Mouse (Mus musculus): ENCODE results near the gene Pnldc1. TPM values are rescaled to one million over a fixed set of nuclear protein-coding genes. Genes with fewer than 3 reads are reported as not detected.

The Pnldc1 gene
- polyA plus RNA-seq, 1 experiment from 2014 or later, result 0.75 TPM

DNA sequence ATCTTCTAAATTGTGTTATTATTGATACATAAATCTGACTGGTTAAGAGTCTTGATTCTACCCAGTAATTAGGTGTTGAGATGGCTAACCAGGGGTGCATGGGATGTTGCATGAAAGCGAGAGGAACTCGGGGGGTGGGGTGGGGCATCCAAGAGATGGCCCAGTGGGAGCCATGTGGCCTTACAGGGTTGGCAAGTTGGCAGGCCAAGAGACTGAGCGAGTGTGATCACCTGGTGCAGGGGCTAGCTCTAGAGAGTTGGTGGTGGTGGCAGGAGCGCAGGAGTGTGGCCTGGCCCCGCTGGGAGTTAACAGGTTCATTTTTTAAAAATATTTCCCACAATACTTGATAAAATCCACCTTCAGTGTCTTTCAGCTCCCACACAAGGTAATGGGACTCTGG lies 12.4 kb downstream of the Pnldc1 start:
- Histone ChIP-seq H3K27ac (ENCODE audit: low read length) (no peak overlapping the region), H3K27me3 (replicated peaks; ENCODE audit: insufficient read depth, low read length) (no peaks in the 10 kb centered on the region), H3K36me3 (ENCODE audit: insufficient read depth, low read length) (no peaks in the 10 kb centered on the region), H3K4me2 (replicated peaks; ENCODE audit: low read depth, low read length) (no peak overlapping the region), H3K9me3 (ENCODE audit: low read length) (no peaks in the 10 kb centered on the region), H3K4me3 (ENCODE audit: low read depth, low read length) (no peak overlapping the region), H3K4me1 (ENCODE audit: insufficient read depth, low read depth, low read length) (no peaks in the 10 kb centered on the region), H3K9ac (replicated peaks; ENCODE audit: low read depth) (no peak overlapping the region)
- DNase-seq (ENCODE audit: low spot score) (no peak), ATAC-seq (no peak)
- WGBS, result 84% methylated on average over 5 of the region's 5 CpGs
- TF ChIP-seq CTCF (IDR thresholded peaks at IDR 0.05) (no peak), EP300 (IDR thresholded peaks at IDR 0.05) (no peak)

DNA sequence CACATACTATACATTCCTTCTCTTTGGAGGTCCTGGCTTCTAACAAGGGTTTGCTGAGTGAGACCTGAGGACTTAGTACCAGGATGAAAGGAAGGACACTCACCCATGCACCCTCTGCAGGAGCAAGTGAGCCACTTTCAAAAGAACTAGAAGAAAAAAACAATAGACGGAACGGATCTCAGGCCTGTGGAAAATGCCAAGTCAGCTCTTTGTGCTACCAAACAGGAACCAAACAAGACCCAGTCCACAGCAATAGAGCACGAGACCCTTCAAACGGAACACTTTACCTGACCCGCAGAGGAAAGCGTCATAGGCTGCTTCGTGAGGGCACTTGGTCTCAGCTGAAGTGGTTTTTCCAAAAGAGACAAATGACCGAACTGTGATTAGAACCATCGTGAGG lies 18.0 kb downstream of the Pnldc1 start:
- no peaks in the 10 kb centered on the region for H3K36me3 ChIP-seq (ENCODE audit: insufficient read depth, low read length)
- no peaks in the 10 kb centered on the region for H3K9me3 ChIP-seq (ENCODE audit: low read length)
- no peak for ATAC-seq
- TF ChIP-seq CTCF (IDR thresholded peaks at IDR 0.05) (no peak), EP300 (IDR thresholded peaks at IDR 0.05) (no peak)
- H3K4me2 ChIP-seq (replicated peaks; ENCODE audit: low read depth, low read length), result no peak overlapping the region
- DNase-seq (ENCODE audit: low spot score), result no peak
- no peak overlapping the region for H3K4me3 ChIP-seq (ENCODE audit: low read depth, low read length)
- no peaks in the 10 kb centered on the region for H3K27me3 ChIP-seq (replicated peaks; ENCODE audit: insufficient read depth, low read length)
- WGBS, result 82% methylated on average over 9 of the region's 9 CpGs
- H3K27ac ChIP-seq (ENCODE audit: low read length), result no peak overlapping the region
- H3K9ac ChIP-seq (replicated peaks; ENCODE audit: low read depth), result no peak overlapping the region
- H3K4me1 ChIP-seq (ENCODE audit: insufficient read depth, low read depth, low read length), result no peaks in the 10 kb centered on the region

DNA sequence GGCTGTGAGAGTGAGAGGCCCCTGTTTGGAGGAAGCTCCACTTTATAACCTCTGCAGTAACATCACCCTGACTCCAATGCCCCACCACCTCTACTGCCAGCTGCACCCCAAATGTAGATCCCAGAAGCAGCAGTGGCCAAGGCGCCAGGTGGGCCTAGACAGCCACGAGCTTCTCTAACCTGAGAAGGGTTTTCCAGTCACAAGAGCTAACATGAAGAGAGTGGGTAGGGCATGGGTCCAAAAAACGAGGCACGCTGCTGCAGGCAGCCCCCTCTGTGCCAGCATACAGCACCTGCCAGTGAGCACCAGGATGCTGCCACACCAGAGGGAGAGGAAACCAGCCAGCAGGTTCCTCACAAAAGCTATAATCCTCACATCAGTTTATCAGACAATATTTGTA lies 19.0 kb downstream of the Pnldc1 start:
- H3K9ac ChIP-seq (replicated peaks; ENCODE audit: low read depth), result no peak overlapping the region
- H3K27me3 ChIP-seq (replicated peaks; ENCODE audit: insufficient read depth, low read length), result no peaks in the 10 kb centered on the region
- no peak for DNase-seq (ENCODE audit: low spot score)
- TF ChIP-seq EP300 (IDR thresholded peaks at IDR 0.05) (no peak), CTCF (IDR thresholded peaks at IDR 0.05) (no peak)
- H3K4me2 ChIP-seq (replicated peaks; ENCODE audit: low read depth, low read length), result no peak overlapping the region
- no peak for ATAC-seq
- H3K4me3 ChIP-seq (ENCODE audit: low read depth, low read length), result no peak overlapping the region
- no peaks in the 10 kb centered on the region for H3K9me3 ChIP-seq (ENCODE audit: low read length)
- 72% methylated on average over 4 of the region's 4 CpGs for WGBS
- no peaks in the 10 kb centered on the region for H3K36me3 ChIP-seq (ENCODE audit: insufficient read depth, low read length)
- no peaks in the 10 kb centered on the region for H3K4me1 ChIP-seq (ENCODE audit: insufficient read depth, low read depth, low read length)
- H3K27ac ChIP-seq (ENCODE audit: low read length), result no peak overlapping the region

DNA sequence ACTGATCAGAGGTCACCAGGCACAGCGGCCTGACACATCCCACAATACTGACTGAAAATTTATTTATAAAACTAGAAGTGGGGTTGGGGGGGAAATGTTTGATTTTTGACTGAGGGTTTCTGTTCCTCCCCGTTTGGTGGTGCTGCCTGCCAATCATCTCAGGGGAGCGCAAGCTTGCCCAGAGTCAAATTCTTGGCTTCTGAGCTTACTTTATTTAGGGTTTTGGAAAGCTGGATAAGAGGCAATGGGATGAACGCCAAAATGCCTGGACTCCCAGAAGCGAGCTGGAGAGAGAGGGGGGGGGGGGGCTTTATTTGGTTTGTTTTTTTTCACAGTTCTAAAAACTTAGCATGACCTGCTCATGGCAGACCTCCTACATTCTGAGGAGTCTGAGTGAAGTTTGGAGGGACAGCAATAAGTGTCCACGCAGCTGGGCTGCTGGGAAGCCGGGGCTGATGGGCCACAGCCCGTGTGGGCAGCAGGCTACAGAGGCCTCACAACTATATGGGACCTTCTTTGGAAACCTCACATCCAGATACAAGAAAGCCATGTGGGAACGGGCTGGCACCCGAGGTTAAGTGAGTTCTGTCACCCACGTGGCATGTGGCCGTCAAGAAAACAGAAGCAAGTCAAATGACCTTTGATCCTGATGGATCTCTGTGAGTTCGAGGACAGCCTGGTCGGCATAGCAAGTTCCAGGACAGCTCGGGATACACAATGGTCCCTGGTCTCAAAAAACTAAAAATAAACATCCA lies 22.8 kb downstream of the Pnldc1 start:
- no peak overlapping the region for H3K4me3 ChIP-seq (ENCODE audit: low read depth, low read length)
- peak; percentile 43 for DNase-seq (ENCODE audit: low spot score)
- ATAC-seq, result peak; percentile 38
- H3K9ac ChIP-seq (replicated peaks; ENCODE audit: low read depth), result no peak overlapping the region
- no peaks in the 10 kb centered on the region for H3K27me3 ChIP-seq (replicated peaks; ENCODE audit: insufficient read depth, low read length)
- 47% methylated on average over 15 of the region's 15 CpGs for WGBS
- H3K9me3 ChIP-seq (ENCODE audit: low read length), result no peaks in the 10 kb centered on the region
- no peak for TF ChIP-seq EP300 (IDR thresholded peaks at IDR 0.05)
- TF ChIP-seq CTCF (IDR thresholded peaks at IDR 0.05), result no peak
- no peak overlapping the region for H3K4me2 ChIP-seq (replicated peaks; ENCODE audit: low read depth, low read length)
- H3K4me1 ChIP-seq (ENCODE audit: insufficient read depth, low read depth, low read length), result no peaks in the 10 kb centered on the region
- H3K27ac ChIP-seq (ENCODE audit: low read length), result no peak overlapping the region
- no peaks in the 10 kb centered on the region for H3K36me3 ChIP-seq (ENCODE audit: insufficient read depth, low read length)

DNA sequence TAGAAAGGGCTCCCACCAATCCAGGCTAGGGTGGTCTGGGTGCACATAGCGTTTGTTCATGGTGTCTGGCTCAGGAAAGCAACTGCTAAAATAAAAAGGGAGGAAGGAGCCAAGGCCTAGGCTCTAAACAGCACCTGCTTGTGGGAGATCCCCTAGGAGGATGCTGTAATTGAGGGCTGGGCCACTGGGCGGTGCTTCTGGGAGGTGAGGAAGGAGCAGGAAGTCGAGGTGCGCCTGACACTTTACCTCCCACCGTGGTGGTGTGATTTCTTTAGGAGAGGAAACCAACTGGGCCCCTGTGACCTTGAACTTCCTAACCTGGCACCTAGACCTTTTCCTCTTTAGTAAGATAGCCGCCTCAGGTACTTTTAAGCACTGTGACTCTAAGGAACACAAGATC lies 23.4 kb downstream of the Pnldc1 start:
- ATAC-seq (0 out of 2 replicates have a peak, but pooled peaks have one; percentile 50), DNase-seq (ENCODE audit: low spot score) (peak; percentile 11)
- WGBS, result 41% methylated on average over 6 of the region's 6 CpGs
- Histone ChIP-seq H3K27me3 (replicated peaks; ENCODE audit: insufficient read depth, low read length) (no peaks in the 10 kb centered on the region), H3K9me3 (ENCODE audit: low read length) (no peaks in the 10 kb centered on the region), H3K4me1 (ENCODE audit: insufficient read depth, low read depth, low read length) (no peaks in the 10 kb centered on the region), H3K9ac (replicated peaks; ENCODE audit: low read depth) (no peak overlapping the region), H3K36me3 (ENCODE audit: insufficient read depth, low read length) (no peaks in the 10 kb centered on the region), H3K27ac (ENCODE audit: low read length) (no peak overlapping the region), H3K4me2 (replicated peaks; ENCODE audit: low read depth, low read length) (no peak overlapping the region), H3K4me3 (ENCODE audit: low read depth, low read length) (no peak overlapping the region)
- TF ChIP-seq EP300 (IDR thresholded peaks at IDR 0.05) (no peak), CTCF (IDR thresholded peaks at IDR 0.05) (peak; percentile 7; the same call in 1 of the 2 replicates)

DNA sequence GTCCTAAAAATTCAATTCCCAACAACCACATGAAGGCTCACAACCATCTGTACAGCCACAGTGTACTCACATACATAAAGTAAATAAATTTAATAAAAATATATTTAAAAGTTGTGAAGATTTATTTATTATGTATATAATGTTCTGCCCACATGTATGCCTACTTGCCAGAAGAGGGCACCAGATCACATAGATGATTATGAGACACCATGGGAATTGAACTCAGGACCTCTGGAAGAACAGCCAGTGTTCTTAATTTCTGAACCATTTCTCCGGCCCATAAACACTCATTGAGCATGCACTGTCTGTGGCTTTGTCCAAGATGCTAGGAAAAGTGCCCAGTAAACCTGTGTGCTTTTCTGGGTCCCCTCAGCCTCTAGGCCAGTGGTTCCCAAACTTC lies 28.8 kb downstream of the Pnldc1 start:
- Histone ChIP-seq H3K4me1 (ENCODE audit: insufficient read depth, low read depth, low read length) (no peaks in the 10 kb centered on the region), H3K27me3 (replicated peaks; ENCODE audit: insufficient read depth, low read length) (no peaks in the 10 kb centered on the region), H3K4me3 (ENCODE audit: low read depth, low read length) (no peak overlapping the region), H3K4me2 (replicated peaks; ENCODE audit: low read depth, low read length) (no peak overlapping the region), H3K27ac (ENCODE audit: low read length) (no peak overlapping the region), H3K36me3 (ENCODE audit: insufficient read depth, low read length) (no peaks in the 10 kb centered on the region), H3K9me3 (ENCODE audit: low read length) (no peaks in the 10 kb centered on the region), H3K9ac (replicated peaks; ENCODE audit: low read depth) (no peak overlapping the region)
- WGBS, result 93% methylated on average over 1 of the region's 1 CpGs
- no peak for DNase-seq (ENCODE audit: low spot score)
- TF ChIP-seq CTCF (IDR thresholded peaks at IDR 0.05), result peak; percentile 28
- TF ChIP-seq EP300 (IDR thresholded peaks at IDR 0.05), result no peak
- no peak for ATAC-seq
